Mouse (Mus musculus) thymus, postnatal 0 days (tissue): ENCODE results near the gene B230217C12Rik. TPM values are rescaled to one million over a fixed set of nuclear protein-coding genes. Genes with fewer than 3 reads are reported as not detected.

Experiments used
- DNase-seq: peaks from one replicate; pipeline ENCODE4 v3.0.0-alpha.2; 2015; ENCODE audit warnings: low spot score
- polyA plus RNA-seq: library from polyadenylated mRNA; unstranded; fragments of >200 nt; fragmentation: Nextera tagmentation; extraction: Ambion mirVana; gene quantifications from 2 replicates; pipeline ENCODE4 v1.2.1, GENCODE M21; 2015

Gene B230217C12Rik
- polyA plus RNA-seq, 1 experiment from 2014 or later, result 4.5 TPM

DNA sequence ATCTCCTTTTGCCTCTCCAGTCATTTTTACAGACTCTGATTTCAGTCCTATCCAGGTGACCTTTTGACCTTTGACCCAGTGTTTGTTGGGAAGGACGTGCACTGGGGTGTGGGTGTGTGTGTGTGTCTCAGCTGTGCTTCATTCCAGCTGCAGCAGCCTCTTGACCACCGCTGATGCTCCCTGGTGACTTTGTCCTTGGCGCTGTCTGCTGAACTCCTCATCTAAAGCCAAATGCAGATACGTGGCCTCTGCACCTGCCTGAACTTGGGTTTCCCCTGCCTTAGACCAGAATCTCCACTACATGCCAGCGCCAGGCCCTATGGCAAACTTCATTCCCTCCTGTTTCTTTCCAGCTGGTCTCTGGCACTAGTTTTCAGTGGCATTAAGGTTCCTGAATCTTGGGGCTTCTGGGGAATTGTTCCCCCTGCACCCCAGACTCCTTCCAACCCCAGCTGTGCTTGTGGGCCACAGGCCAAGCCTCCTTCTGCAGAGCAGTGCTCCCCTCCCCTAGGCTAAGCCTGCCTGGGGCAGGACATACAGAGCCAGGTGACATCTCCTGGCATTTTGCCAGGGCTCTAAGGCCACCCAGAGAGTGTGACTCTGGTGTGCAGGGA, 31.9 kb upstream of the B230217C12Rik start:
- no peak for DNase-seq

GRCm38 (mm10) chr11:97809235-97810121, 31.1 kb upstream of the B230217C12Rik start:
- DNase-seq, result no peak

- DNase-seq, result peak; percentile 49
Observed at GRCm38 (mm10) chr11:97810356-97810755, 30.2 kb upstream of the B230217C12Rik start.

- no peak for DNase-seq
Observed at GRCm38 (mm10) chr11:97810970-97811369, 29.6 kb upstream of the B230217C12Rik start.

DNA sequence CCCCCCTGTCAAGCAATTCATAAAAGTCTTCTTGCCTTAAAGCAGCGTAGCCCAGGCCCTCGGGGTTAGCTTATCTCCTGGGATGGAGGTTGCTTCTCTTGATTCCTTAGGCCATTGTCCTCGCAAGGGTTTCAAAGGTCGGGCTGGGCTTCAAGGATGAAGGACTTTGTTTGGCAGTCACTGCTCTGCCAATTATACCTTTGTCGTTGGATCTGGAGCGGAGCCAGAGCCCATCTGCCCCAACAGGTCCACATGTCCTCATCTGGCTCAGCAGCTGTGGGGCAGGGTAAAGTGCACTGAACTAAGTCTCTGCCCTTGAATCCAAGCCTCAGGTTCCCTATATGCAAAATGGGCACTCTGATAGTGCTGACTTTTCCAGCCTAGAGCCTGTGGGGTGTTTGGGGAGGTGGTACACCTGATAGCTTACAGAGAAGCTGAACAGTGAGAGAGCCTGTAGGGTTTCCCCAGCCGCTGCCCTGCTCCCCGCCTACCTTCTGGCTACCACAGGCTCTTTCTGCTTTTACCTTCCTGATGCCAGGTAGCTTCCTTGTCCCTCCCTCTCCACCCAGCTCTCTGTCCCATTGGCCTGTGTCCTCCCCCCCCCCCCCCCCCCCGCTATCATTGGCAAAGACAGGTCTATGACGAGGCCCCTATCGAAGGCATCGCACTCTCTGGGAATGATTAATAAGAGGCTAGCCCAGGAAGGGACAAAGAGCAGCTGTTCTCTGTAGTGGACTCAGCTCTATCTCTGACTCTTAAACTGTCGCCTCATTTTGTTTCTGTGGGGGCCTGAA, 28.8 kb upstream of the B230217C12Rik start:
- no peak for DNase-seq

DNA sequence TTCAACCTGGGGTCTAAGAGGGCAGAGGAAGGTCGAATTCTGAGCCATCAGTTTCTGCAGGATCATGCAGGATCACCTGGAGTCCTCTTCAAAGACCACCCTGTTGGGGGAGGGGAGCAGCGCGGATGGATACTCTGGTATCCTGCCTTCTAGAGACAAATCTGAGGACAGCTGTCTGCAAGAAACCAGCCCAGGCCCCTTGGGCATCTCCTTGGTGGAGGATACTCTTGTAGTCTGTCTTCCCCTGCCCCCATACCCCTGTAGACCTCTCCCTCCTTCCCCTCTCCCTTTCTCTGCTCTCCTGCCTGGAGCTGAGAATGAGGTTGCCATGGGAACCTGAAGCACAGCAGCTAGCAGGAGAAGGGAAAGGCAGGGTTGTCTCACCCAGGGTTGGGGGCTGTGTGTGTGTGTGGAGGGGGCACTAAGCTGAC, 28.1 kb upstream of the B230217C12Rik start:
- no peak for DNase-seq

DNA sequence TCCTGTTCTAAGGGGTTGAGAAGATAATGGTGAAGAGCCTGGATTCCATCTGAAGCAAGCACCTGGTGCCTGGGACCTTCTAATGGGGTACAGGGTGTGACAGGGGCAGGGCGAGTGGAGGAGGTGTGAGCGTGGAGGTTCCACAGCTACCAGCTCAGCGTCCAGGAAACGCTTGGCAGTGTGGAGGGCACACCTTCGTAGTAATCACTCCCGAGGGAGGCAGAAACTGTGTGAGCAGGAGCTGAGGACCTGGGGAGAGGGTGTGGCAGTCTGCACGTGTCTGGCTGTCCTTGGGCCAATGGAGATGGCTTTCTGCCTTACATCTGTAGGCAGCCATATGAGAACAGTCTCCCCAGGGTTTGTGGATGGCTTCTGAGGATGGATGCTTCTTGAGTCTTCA, 27.5 kb upstream of the B230217C12Rik start:
- no peak for DNase-seq

- DNase-seq, result no peak
Observed at GRCm38 (mm10) chr11:97813746-97814515, 26.6 kb upstream of the B230217C12Rik start.

- DNase-seq, result no peak
Observed at GRCm38 (mm10) chr11:97815736-97816135, 24.8 kb upstream of the B230217C12Rik start.

- no peak for DNase-seq
Observed at GRCm38 (mm10) chr11:97816176-97816575, 24.4 kb upstream of the B230217C12Rik start.

DNA sequence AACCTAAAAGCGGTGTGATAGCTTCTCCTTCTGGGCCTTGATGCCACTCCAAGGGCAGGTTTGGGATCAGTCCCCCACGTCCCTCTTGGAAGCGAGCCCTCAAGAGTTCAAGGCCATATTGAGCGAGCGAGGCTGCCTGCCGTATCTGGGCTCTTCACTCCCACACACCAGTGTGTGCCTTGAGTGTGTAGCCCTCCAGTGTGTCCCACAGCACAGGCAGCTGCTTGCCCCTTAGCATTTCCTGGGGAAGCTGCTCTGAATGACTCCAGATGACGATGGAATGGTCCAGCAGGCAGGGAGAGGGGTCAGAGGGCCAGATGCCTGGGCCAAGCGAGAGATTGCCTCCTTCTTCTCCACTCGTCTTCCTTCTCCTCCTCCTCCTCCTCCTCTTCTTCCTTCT, 23.7 kb upstream of the B230217C12Rik start:
- DNase-seq, result no peak

GRCm38 (mm10) chr11:97817379-97817778, 23.2 kb upstream of the B230217C12Rik start:
- no peak for DNase-seq

GRCm38 (mm10) chr11:97818003-97818402, 22.6 kb upstream of the B230217C12Rik start:
- DNase-seq, result no peak

DNA sequence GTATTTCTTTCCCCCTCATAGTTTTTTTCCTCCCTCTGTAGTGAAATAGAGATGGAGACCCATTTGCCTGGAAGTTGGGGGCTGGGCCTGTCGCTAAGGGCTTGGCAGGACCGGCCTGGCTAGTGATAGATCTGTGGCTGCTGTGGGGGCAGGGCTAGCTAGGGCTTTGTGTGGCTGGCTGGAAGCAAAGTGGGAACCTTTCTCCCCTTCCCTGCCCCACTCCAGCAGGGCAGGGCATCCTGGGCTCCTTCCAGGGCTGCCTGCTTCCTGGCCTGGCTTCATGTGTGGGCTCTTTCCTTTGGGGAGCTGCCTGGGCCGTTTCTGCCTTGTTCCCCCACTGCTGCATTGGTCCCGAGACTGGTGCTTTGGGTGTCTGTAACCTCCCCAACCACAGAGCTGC, 22.0 kb upstream of the B230217C12Rik start:
- DNase-seq, result no peak

DNA sequence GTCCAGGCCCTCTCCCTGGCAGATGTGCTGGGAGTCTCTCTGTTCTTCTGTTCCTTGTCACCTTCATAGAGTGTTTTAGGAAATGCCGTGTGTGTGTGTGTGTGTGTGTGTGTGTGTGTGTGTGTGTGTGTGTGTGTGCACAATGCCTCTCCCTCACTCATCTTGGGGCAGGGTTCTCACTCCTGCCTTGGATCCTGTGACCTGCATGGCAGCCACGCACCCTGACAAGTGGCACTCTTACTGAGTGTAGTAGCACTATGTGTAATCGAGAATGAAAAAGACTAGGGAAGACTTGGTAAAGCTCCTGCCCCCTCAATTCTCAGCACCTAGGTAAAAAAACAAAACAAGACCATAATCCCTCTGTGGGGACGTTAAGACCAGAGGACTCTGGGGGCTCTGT, 21.5 kb upstream of the B230217C12Rik start:
- no peak for DNase-seq

DNA sequence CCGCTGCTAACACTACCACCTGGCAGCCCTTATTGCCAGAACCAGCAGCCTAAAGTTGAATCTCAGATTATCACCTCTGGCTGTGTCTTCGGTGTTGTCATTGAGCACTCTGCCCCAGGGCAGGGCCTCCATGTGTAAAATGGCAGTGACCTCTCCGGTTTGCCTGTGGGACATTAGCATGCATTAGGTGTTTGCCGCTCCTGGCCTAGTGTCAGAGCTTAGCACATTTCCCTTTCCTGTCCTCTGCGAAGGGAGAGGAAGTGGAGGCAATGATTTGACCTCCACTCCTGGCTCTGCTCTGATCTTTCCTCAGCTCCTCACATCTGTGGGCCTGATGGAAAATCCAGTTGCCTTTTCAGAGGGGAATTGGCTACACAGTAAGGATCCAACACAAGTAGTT, 20.7 kb upstream of the B230217C12Rik start:
- no peak for DNase-seq

GRCm38 (mm10) chr11:97820840-97821239, 19.7 kb upstream of the B230217C12Rik start:
- DNase-seq, result no peak

DNA sequence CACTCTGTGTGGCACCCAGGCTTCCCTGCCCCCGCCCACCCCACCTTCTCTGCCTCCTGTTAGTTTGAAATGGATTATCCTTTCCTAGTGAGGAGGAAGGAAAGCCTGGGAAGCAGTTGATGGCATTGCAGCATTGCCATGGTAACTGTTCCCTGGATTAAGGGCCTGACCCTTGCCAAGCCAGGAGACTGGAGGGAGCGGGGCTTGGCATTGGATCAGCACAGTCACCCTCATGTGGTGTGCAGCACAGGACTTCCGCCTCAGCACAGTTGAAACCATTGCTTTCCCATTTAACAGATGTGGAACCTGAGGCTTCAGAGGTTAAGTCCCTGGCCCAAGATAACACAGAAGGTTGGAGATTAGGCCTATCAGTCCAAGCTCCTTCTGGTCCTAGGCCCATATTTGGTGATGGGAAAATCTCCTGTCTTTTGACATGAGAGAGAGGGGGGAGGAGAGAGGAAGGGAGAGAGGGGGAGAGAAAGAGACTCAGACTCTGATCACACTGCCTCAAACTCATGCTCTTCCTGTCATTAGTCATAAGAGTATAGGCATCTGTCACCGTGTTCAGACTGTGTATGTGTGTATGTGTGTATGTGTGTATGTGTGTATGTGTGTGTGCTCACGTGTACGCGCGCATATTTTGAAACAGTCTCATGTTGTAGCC, 19.0 kb upstream of the B230217C12Rik start:
- no peak for DNase-seq

GRCm38 (mm10) chr11:97822840-97823603, 17.6 kb upstream of the B230217C12Rik start:
- no peak for DNase-seq

- no peak for DNase-seq
Observed at GRCm38 (mm10) chr11:97824168-97824567, 16.4 kb upstream of the B230217C12Rik start.
